19 mouse cellular contexts compared by ENCODE assay signal in genomic region chr15:31547421-31547820, GRCm38 (mm10). TPM values are rescaled to one million over a fixed set of nuclear protein-coding genes. Genes with fewer than 3 reads are reported as not detected.
"Had no signal": no experiment of that assay in that cellular context is flagged by ENCODE, and none has a peak within 500 bp of the region (broad histone marks: within the 10 kb centered on the region; RNA-seq: fewer than 3 reads in every experiment).

No protein-coding gene starts in this region.

- H3K27ac ChIP-seq: limb, embryonic 12.5 days; limb, embryonic 15.5 days; macrophage; midbrain, embryonic 15.5 days; neural tube, embryonic 13.5 days had no signal

- DNase-seq: kidney, adult 18-20 months; kidney, adult 9 months; kidney, postnatal 14 days; kidney, postnatal 4 days; left cerebral cortex, postnatal 4 days; lung, adult 2 months; lung, postnatal 14 days; retina, postnatal 1 day; thymus, adult 18-20 months; thymus, postnatal 36 days had no signal

- H3K36me3 ChIP-seq: limb, embryonic 12.5 days; limb, embryonic 15.5 days; midbrain, embryonic 15.5 days; neural tube, embryonic 13.5 days had no signal

- H3K4me3 ChIP-seq: limb, embryonic 12.5 days; limb, embryonic 15.5 days; midbrain, embryonic 15.5 days; neural tube, embryonic 13.5 days had no signal

- ATAC-seq: midbrain, embryonic 15.5 days had no signal

- H3K9me3 ChIP-seq: limb, embryonic 12.5 days; limb, embryonic 15.5 days; midbrain, embryonic 15.5 days; neural tube, embryonic 13.5 days had no signal

- H3K27me3 ChIP-seq: limb, embryonic 12.5 days; limb, embryonic 15.5 days; midbrain, embryonic 15.5 days; neural tube, embryonic 13.5 days had no signal

- H3K4me2 ChIP-seq: limb, embryonic 12.5 days; limb, embryonic 15.5 days; liver, embryonic 11.5 days; midbrain, embryonic 11.5 days; midbrain, embryonic 15.5 days; neural tube, embryonic 13.5 days had no signal

- H3K9ac ChIP-seq: limb, embryonic 12.5 days; limb, embryonic 15.5 days; midbrain, embryonic 15.5 days; neural tube, embryonic 13.5 days had no signal

RNA-seq across cellular contexts. Expression of gene Cmbl, which starts 17.8 kb away (rescaled TPM):
- total RNA-seq: megakaryocyte-erythroid progenitor cell, adult 5-6 weeks; neutrophil, adult 5-6 weeks had no signal
